Mouse (Mus musculus): ENCODE results near the gene Tcf19.
"Not testable (repeated sequence)": the region's sequence is repeated elsewhere in the genome, so short reads cannot be mapped to it uniquely, and the experiment has no call there.

Tcf19 gene

GRCm38 (mm10) chr17:35532360-35532759 lies 15.7 kb upstream of the Tcf19 start:
- DNase-seq (ENCODE audit: low spot score): no peak

GRCm38 (mm10) chr17:35526644-35527043 lies 10.0 kb upstream of the Tcf19 start:
- DNase-seq (ENCODE audit: low spot score): no peak

- no peak for DNase-seq (ENCODE audit: low spot score)
These were observed 7.7 kb upstream of the Tcf19 start for GRCm38 (mm10) chr17:35524354-35524753.

- DNase-seq (ENCODE audit: low spot score): peak; percentile 27
These were observed 902 bp upstream of the Tcf19 start for GRCm38 (mm10) chr17:35517526-35517925.

- DNase-seq (ENCODE audit: low spot score): peak; percentile 70
These were observed 548 bp downstream of the Tcf19 start for GRCm38 (mm10) chr17:35515911-35516640.

GRCm38 (mm10) chr17:35514756-35515155 lies 1.9 kb downstream of the Tcf19 start:
- DNase-seq (ENCODE audit: low spot score): peak; percentile 50

GRCm38 (mm10) chr17:35513886-35514285 lies 2.7 kb downstream of the Tcf19 start:
- DNase-seq (ENCODE audit: low spot score): peak; percentile 87

- no peak for DNase-seq (ENCODE audit: low spot score)
These were observed 3.6 kb downstream of the Tcf19 start for GRCm38 (mm10) chr17:35512916-35513626.

GRCm38 (mm10) chr17:35509284-35509683 lies 7.3 kb downstream of the Tcf19 start:
- DNase-seq (ENCODE audit: low spot score): peak; percentile 59

- DNase-seq (ENCODE audit: low spot score): not testable (repeated sequence)
These were observed 8.3 kb downstream of the Tcf19 start for GRCm38 (mm10) chr17:35508279-35508678.

GRCm38 (mm10) chr17:35507556-35508260 lies 8.9 kb downstream of the Tcf19 start:
- no peak for DNase-seq (ENCODE audit: low spot score)

- no peak for DNase-seq (ENCODE audit: low spot score)
These were observed 9.7 kb downstream of the Tcf19 start for GRCm38 (mm10) chr17:35506881-35507280.

- no peak for DNase-seq (ENCODE audit: low spot score)
These were observed 10.8 kb downstream of the Tcf19 start, which contains the start of gene Pou5f1 for GRCm38 (mm10) chr17:35505776-35506175. Pou5f1 (plus strand) TSS chr17:35506018.

GRCm38 (mm10) chr17:35504628-35505481 lies 11.8 kb downstream of the Tcf19 start:
- DNase-seq (ENCODE audit: low spot score): no peak

- no peak for DNase-seq (ENCODE audit: low spot score)
These were observed 12.8 kb downstream of the Tcf19 start for GRCm38 (mm10) chr17:35503849-35504248.

- no peak for DNase-seq (ENCODE audit: low spot score)
These were observed 13.9 kb downstream of the Tcf19 start for GRCm38 (mm10) chr17:35502762-35503161.

- peak; percentile 36 for DNase-seq (ENCODE audit: low spot score)
These were observed 14.4 kb downstream of the Tcf19 start for GRCm38 (mm10) chr17:35502226-35502625.

GRCm38 (mm10) chr17:35497124-35497523 lies 19.5 kb downstream of the Tcf19 start:
- DNase-seq (ENCODE audit: low spot score): no peak

GRCm38 (mm10) chr17:35490320-35490719 lies 26.3 kb downstream of the Tcf19 start:
- DNase-seq (ENCODE audit: low spot score): no peak

GRCm38 (mm10) chr17:35488041-35488440 lies 28.6 kb downstream of the Tcf19 start:
- DNase-seq (ENCODE audit: low spot score): no peak

- no peak for DNase-seq (ENCODE audit: low spot score)
These were observed 29.9 kb downstream of the Tcf19 start for GRCm38 (mm10) chr17:35486726-35487125.

GRCm38 (mm10) chr17:35485702-35486101 lies 30.9 kb downstream of the Tcf19 start:
- DNase-seq (ENCODE audit: low spot score): no peak

Measured in embryo, embryonic 10.5 days (tissue).